Mouse (Mus musculus) limb, embryonic 15.5 days (tissue): ENCODE data around the gene Htr5b. TPM values are rescaled to one million over a fixed set of nuclear protein-coding genes. Genes with fewer than 3 reads are reported as not detected.

Source experiments
- ATAC-seq: fragments of 200-750 bp; cut with Nextera tagmentation; 2 replicates; pipeline ENCODE4 v1.8.0; 2017; ENCODE audit warnings: low read depth, moderate TSS enrichment; ENCODE audit not compliant: insufficient number of reproducible peaks, low FRiP score, low TSS enrichment
- H3K27ac ChIP-seq: fragments of 300-500 bp; sonication (generic); 2 replicates; pipeline ENCODE4 v1.5.1; 2015; ENCODE audit warnings: moderate library complexity, mild to moderate bottlenecking, inconsistent platforms
- H3K27me3 ChIP-seq: fragments of 300-500 bp; sonication (generic); 2 replicates; pipeline ENCODE4 v1.6.1; 2015; ENCODE audit warnings: inconsistent platforms
- H3K36me3 ChIP-seq: fragments of 300-500 bp; sonication (generic); 2 replicates; pipeline ENCODE4 v1.6.1; 2015; ENCODE audit warnings: inconsistent platforms
- H3K4me1 ChIP-seq: fragments of 300-500 bp; sonication (generic); 2 replicates; pipeline ENCODE4 v1.6.1; 2015; ENCODE audit warnings: inconsistent platforms
- H3K4me2 ChIP-seq: fragments of 300-500 bp; sonication (generic); 2 replicates; pipeline ENCODE4 v1.6.1; 2015; ENCODE audit warnings: mild to moderate bottlenecking, inconsistent platforms
- H3K4me3 ChIP-seq: fragments of 300-500 bp; sonication (generic); 2 replicates; pipeline ENCODE4 v1.5.1; 2015; ENCODE audit warnings: mild to moderate bottlenecking, inconsistent platforms
- H3K9ac ChIP-seq: fragments of 300-500 bp; sonication (generic); 2 replicates; pipeline ENCODE4 v1.6.1; 2015; ENCODE audit warnings: inconsistent platforms
- H3K9me3 ChIP-seq: fragments of 300-500 bp; sonication (generic); 2 replicates; pipeline ENCODE4 v1.6.1; 2016; ENCODE audit warnings: inconsistent platforms
- WGBS: fragments of 180-500 bp; shearing (Covaris S2); methylation state at CpG from one replicate; pipeline ENCODE4 v1.1.7; 2015; 5-methylcytosine and 5-hydroxymethylcytosine counted together
- polyA plus RNA-seq: library from polyadenylated mRNA; unstranded; fragments of >200 nt; fragmentation: Nextera tagmentation; extraction: Ambion mirVana; gene quantifications from 2 replicates; pipeline ENCODE4 v1.2.1, GENCODE M21; 2015

Htr5b gene
- polyA plus RNA-seq, 1 experiment from 2014 or later: 0.84 TPM

DNA sequence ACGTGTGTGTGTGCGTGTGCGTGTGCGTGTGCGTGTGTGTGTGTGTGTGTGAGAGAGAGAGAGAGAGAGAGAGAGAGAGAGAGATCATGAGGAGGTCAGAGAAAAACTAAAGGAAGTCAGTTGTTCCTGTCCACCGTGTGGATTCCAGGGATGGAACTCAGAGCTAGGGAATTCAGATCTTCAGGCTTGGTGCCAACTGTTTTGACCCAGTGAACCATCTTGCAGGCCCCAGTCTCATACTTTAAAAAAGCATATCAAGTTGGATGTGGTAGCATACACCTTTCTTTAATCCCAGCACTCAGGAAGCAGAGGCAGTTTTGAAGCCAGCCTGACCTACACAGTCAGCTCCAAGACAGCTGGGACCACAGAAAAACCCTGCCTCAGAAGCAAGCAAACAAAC, 1.0 kb upstream of the Htr5b start:
- H3K36me3 ChIP-seq: no peaks in the 10 kb centered on the region
- ATAC-seq: no peak
- H3K9me3 ChIP-seq: no peaks in the 10 kb centered on the region
- H3K27ac ChIP-seq: no peak overlapping the region
- no peak overlapping the region for H3K4me3 ChIP-seq
- no peak overlapping the region for H3K4me2 ChIP-seq
- H3K9ac ChIP-seq: no peak overlapping the region
- WGBS: 79% methylated on average over 6 of the region's 6 CpGs
- H3K27me3 ChIP-seq: peaks cover 18% of the 10 kb centered on the region
- H3K4me1 ChIP-seq: peaks cover 14% of the 10 kb centered on the region

DNA sequence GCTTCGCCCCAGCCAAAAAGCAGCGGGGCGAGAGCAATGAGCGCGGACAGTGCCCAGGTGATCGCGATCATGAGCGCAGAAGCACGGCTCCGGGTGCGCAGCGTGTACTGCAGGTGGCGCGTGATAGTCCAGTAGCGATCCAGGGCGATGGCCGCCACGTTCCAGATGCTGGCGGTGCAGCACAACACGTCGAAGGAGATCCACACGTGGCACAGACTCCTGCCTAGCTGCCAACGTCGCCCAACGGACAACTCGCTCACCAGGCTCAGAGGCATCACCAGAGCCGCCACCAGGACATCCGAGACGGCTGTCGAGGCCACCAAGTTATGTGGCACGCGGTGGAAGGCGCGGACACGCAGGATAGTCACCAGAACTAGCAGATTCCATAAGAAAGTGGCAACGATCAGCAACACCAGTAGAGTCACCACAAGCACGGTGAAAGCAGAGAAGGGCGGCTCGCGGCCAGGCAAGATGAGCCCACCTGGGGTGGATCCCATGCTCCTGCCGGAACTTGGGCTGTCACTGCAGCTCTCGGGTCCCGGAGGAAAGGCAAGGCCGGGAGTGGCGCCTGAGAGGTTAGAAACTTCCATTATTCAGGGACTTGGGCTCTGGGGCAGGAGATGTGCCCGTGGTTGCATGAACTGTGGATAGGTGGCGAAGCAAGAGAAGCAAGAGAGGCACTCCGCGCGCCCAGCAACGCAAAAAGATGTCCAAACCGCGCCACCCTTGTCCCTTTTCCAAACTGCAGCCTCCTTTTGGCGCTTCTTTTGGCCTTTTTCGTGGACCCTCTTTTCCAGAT, 466 bp downstream of the Htr5b start:
- Histone ChIP-seq H3K4me2 (peak overlapping the region; percentile 73), H3K4me1 (peaks cover 14% of the 10 kb centered on the region), H3K9ac (no peak overlapping the region), H3K4me3 (peak overlapping the region; percentile 38), H3K27me3 (peaks cover 18% of the 10 kb centered on the region), H3K27ac (no peak overlapping the region), H3K36me3 (no peaks in the 10 kb centered on the region), H3K9me3 (no peaks in the 10 kb centered on the region)
- ATAC-seq: 0 out of 2 replicates have a peak, but pooled peaks have one; percentile 44
- 5% methylated on average over 55 of the region's 55 CpGs for WGBS

DNA sequence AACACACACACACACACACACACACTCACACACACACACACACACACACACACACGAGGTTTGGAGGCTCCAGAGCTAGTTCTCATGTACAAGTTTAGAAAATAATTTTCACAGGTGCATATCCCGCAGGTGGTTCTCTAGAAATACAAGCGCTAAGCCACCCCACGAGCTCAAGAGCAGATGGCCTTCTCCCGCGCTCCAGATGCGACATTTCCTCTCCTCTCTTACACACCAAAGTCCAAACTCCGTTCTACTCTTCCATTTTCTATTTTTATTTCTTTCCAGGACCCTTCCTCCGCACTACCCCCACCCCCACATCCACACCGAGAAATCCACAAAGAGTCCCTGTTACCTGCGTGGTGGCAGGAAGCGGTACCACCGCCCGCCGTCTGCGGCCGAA, 1.2 kb downstream of the Htr5b start:
- H3K4me1 ChIP-seq: peaks cover 14% of the 10 kb centered on the region
- no peaks in the 10 kb centered on the region for H3K9me3 ChIP-seq
- peaks cover 18% of the 10 kb centered on the region for H3K27me3 ChIP-seq
- peak overlapping the region; percentile 73 for H3K4me2 ChIP-seq
- no peak for ATAC-seq
- H3K9ac ChIP-seq: no peak overlapping the region
- H3K4me3 ChIP-seq: peak overlapping the region; percentile 38
- WGBS: 51% methylated on average over 17 of the region's 17 CpGs
- no peak overlapping the region for H3K27ac ChIP-seq
- no peaks in the 10 kb centered on the region for H3K36me3 ChIP-seq

DNA sequence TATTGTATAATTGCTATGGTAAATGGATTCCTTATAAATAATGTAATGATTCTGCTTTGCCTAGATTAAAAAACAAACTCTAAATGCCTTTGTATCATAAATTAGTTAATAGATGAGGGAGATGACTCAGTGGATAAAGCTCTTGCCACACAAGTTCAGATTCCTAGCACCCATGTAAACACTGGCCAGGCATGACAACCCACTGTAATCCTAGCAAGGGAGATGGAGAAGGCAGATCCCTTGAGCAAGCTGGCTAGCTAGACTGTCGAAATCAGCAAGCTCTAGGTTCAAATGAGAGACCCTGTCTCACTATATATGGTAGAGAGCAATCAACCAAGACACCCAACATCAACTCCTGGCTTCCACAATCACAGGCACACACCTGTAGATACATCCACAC, 9.7 kb downstream of the Htr5b start:
- Histone ChIP-seq H3K27me3 (no peaks in the 10 kb centered on the region), H3K27ac (no peak overlapping the region), H3K9me3 (no peaks in the 10 kb centered on the region), H3K4me3 (no peak overlapping the region), H3K9ac (no peak overlapping the region), H3K4me2 (no peak overlapping the region), H3K4me1 (no peaks in the 10 kb centered on the region), H3K36me3 (no peaks in the 10 kb centered on the region)
- ATAC-seq: no peak
- 65% methylated on average over 1 of the region's 1 CpGs for WGBS

DNA sequence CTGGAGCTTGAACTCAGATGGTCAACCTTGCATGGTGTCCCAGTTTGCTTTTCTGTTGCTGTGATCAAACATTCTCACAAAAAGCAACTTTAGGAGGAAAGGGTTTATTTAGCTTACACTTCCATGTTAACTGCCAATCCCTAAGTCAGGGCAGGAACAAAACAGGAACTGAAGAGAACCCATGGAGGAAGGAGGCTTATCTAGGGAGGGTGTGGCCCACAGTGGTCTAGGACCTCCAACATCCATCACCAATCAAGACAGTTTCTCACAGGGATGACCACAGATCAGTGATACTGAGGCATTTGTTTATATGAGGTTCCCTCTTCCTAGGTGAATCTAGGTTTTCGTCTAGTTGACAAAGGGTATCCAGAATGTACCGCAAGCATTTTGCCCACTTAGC, 16.3 kb downstream of the Htr5b start:
- no peaks in the 10 kb centered on the region for H3K4me1 ChIP-seq
- 92% methylated on average over 2 of the region's 2 CpGs for WGBS
- no peak for ATAC-seq
- no peaks in the 10 kb centered on the region for H3K9me3 ChIP-seq
- H3K27ac ChIP-seq: no peak overlapping the region
- no peak overlapping the region for H3K4me3 ChIP-seq
- no peaks in the 10 kb centered on the region for H3K27me3 ChIP-seq
- no peak overlapping the region for H3K4me2 ChIP-seq
- no peak overlapping the region for H3K9ac ChIP-seq
- H3K36me3 ChIP-seq: no peaks in the 10 kb centered on the region

DNA sequence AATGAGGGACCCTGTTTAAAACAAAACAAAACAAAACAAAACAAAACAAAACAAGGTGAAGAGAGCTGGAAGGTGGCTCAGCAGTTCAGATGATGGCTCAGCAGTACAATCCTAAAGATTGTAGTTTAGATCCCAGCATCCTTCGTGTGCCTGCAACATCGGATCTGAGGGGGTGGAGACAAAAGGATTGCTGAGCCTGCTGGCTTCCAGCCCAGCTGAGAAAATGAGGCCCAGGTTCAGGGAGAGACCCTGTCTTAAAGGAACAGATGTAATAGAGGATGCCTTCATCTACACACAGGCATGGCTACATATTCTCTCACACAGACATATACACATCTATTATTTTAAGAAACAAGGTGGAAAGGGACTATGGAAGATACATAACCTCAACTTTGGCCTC, 17.1 kb downstream of the Htr5b start:
- Histone ChIP-seq H3K36me3 (no peaks in the 10 kb centered on the region), H3K27me3 (no peaks in the 10 kb centered on the region), H3K4me3 (no peak overlapping the region), H3K4me1 (no peaks in the 10 kb centered on the region), H3K27ac (no peak overlapping the region), H3K4me2 (no peak overlapping the region), H3K9me3 (no peaks in the 10 kb centered on the region), H3K9ac (no peak overlapping the region)
- ATAC-seq: no peak
- 20% methylated on average over 2 of the region's 2 CpGs for WGBS

DNA sequence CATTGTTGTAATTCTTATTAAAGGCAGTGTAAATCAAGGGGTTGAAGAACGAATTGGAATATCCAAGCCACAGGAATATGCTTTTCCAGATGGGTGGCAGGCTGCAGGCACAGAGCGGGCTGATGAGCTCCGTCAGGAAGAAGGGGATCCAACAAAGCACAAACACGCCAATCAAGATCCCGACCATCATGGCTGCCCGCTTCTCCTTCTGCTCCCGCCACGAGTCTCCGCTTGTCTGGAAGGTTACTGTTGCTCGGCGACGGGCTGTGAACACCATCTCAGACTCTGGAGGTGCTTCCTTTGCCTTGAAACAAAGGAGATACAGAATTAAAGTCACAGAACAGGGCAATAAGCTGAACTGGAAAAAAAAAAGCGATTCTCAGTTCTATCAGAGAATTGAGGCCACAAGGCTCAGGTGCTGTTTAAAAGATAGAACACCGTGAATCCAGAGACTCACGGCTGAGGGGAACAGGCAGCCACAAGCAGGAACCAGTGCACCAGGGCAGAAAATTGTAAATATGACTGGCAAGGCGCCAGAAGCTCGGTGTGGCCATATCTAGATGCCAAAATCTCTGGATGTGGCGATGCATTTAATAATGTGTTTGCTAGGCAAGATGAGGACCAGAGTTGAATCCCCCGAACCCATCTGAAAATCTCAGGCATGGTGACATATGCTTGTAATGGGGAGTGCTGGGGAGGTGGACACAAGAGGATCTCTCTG, 17.7 kb downstream of the Htr5b start:
- H3K4me2 ChIP-seq: no peak overlapping the region
- no peaks in the 10 kb centered on the region for H3K4me1 ChIP-seq
- no peaks in the 10 kb centered on the region for H3K27me3 ChIP-seq
- H3K9ac ChIP-seq: no peak overlapping the region
- no peaks in the 10 kb centered on the region for H3K36me3 ChIP-seq
- no peak for ATAC-seq
- no peak overlapping the region for H3K27ac ChIP-seq
- H3K9me3 ChIP-seq: no peaks in the 10 kb centered on the region
- H3K4me3 ChIP-seq: no peak overlapping the region
- 84% methylated on average over 19 of the region's 19 CpGs for WGBS

DNA sequence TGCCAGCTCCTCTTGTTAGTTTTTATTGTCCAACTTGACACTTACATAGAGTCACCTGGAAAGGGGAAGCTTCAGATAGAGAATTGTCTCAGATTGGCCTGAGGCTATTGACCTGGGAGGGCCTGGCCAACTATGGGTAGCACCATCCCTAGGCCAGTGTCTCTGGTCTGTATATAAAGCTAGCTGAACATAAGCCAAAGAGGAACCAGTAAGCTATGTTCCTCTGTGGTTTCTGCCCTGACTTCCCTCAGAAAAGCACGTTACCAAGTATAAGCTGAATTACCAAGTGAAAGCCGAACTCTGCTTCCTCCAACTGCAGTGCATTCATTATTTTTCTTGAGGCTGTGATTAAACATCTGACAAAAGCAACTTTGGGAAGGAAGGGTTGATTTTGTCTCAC, 19.5 kb downstream of the Htr5b start:
- H3K27ac ChIP-seq: no peak overlapping the region
- 81% methylated on average over 2 of the region's 2 CpGs for WGBS
- no peaks in the 10 kb centered on the region for H3K9me3 ChIP-seq
- H3K4me2 ChIP-seq: no peak overlapping the region
- ATAC-seq: no peak
- no peaks in the 10 kb centered on the region for H3K27me3 ChIP-seq
- H3K36me3 ChIP-seq: peaks cover 9% of the 10 kb centered on the region; the same call in 1 of the 2 replicates
- no peak overlapping the region for H3K4me3 ChIP-seq
- no peaks in the 10 kb centered on the region for H3K4me1 ChIP-seq
- no peak overlapping the region for H3K9ac ChIP-seq

DNA sequence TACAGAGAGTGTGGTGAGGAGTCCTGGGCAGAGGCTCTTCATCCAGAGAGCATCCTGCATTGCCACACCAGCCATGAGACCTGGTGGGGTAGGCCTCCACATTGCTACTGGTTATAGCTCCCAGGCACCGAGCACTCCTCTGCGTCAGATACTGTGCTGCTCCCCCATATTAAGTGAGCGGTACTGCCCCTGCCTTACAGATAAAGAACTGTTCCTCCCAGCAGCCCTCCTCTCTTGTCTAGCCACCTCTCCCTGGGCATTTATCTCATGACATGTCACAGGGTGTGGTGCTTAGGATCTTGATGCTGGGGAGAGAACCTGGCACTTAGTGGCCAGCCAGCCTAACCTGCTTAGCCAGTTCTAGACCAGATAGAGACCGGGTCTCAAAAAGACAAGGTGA, 31.2 kb downstream of the Htr5b start:
- Histone ChIP-seq H3K9me3 (no peaks in the 10 kb centered on the region), H3K4me1 (no peaks in the 10 kb centered on the region), H3K36me3 (peaks cover 94% of the 10 kb centered on the region), H3K4me2 (no peak overlapping the region), H3K27ac (no peak overlapping the region), H3K27me3 (no peaks in the 10 kb centered on the region), H3K9ac (no peak overlapping the region), H3K4me3 (no peak overlapping the region)
- 91% methylated on average over 4 of the region's 4 CpGs for WGBS
- no peak for ATAC-seq

DNA sequence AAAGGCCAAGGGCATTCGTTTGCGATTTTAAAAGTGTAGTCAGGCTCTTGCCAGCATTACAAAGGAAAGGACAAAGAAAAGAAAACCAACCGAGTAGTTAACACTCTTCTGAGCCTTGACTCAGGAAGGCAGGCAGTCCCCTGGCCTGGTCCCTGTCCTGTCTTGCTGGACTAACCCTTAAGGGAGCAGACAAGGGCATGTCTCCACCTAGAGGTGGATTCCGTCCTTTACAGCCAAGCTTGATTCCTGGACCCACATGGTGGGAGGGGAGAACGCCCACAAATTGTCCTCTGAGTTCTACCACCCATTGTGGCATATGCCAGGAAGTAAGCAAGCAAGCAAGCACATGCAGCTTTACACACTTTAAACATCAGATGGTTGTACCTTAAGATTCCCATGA, 38.0 kb downstream of the Htr5b start:
- Histone ChIP-seq H3K4me1 (no peaks in the 10 kb centered on the region), H3K9me3 (no peaks in the 10 kb centered on the region), H3K27me3 (no peaks in the 10 kb centered on the region), H3K4me3 (no peak overlapping the region), H3K36me3 (peaks cover 84% of the 10 kb centered on the region), H3K4me2 (no peak overlapping the region), H3K9ac (no peak overlapping the region), H3K27ac (no peak overlapping the region)
- ATAC-seq: no peak
- WGBS: 34% methylated on average over 5 of the region's 5 CpGs

DNA sequence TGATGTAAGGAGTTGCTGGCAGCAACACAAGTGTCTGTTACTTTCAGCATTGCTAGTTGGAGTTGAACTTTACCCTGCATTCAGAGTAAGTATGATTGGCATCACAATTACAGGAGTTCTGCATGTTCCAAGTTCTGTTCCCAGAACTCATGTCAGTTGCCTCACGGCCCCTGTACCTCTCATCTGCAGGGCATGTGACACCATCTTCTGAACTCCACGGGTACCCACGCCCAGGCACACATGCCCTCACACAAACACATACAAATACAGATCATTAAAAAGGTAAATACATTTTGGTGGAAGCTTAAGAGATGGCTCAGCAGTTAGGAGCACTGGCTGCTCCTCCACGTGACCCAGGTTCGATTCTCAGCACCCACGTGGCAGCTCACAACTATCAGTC, 41.5 kb downstream of the Htr5b start:
- no peak overlapping the region for H3K4me3 ChIP-seq
- H3K36me3 ChIP-seq: peaks cover 70% of the 10 kb centered on the region
- H3K27ac ChIP-seq: no peak overlapping the region
- no peak overlapping the region for H3K4me2 ChIP-seq
- no peaks in the 10 kb centered on the region for H3K4me1 ChIP-seq
- H3K9me3 ChIP-seq: no peaks in the 10 kb centered on the region
- WGBS: 90% methylated on average over 6 of the region's 6 CpGs
- no peak overlapping the region for H3K9ac ChIP-seq
- no peak for ATAC-seq
- no peaks in the 10 kb centered on the region for H3K27me3 ChIP-seq

DNA sequence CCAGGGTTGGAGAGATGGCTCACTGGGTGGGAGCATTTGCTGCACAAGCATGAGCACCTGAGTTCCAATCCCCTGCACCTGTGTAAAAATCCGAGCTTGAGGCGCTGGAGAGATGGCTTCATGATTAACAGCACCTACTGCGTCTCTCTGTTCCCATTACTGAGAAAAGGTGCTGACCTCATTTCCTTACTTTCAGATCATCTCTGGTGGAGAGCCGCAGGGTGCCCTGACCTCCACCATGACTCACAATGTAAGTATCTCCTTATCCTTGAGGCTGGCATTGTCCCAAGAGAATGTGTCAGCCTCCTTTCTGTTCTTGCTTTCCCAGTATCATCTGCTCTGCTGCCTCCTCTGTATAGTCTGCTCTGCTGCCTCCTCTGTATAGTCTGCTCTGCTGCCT, 45.2 kb downstream of the Htr5b start:
- Histone ChIP-seq H3K9me3 (no peaks in the 10 kb centered on the region), H3K4me2 (no peak overlapping the region), H3K27ac (no peak overlapping the region), H3K4me3 (no peak overlapping the region), H3K4me1 (no peaks in the 10 kb centered on the region), H3K9ac (no peak overlapping the region), H3K36me3 (peaks cover 77% of the 10 kb centered on the region), H3K27me3 (no peaks in the 10 kb centered on the region)
- WGBS: 84% methylated on average over 4 of the region's 4 CpGs
- no peak for ATAC-seq
